Mouse (Mus musculus) granulocyte monocyte progenitor cell, adult 5-6 weeks (primary cell): Measurements from ENCODE around the gene Itpr3. TPM values are rescaled to one million over a fixed set of nuclear protein-coding genes. Genes with fewer than 3 reads are reported as not detected.

Source experiments
- ATAC-seq: replicated peaks from 2 replicates; pipeline ENCODE4 v1.8.0; 2016; ENCODE audit warnings: mild to moderate bottlenecking, moderate TSS enrichment, inconsistent platforms; ENCODE audit not compliant: poor library complexity, severe bottlenecking
- total RNA-seq, 2 experiments: library from RNA; stranded (forward) in 1 of 2; stranded (reverse) in 1 of 2; fragments of 200-712, 200-1000 nt in 1 of 2; fragments of >200 nt in 1 of 2; fragmentation: Nextera tagmentation in 1 of 2; gene quantifications; 2 replicates each; pipeline ENCODE4 v1.2.3; 2014 to 2017

The Itpr3 gene
- total RNA-seq, 2 experiments from 2014 or later: 4.0 to 6.1 TPM

- no peak for ATAC-seq
Measured at GRCm38 (mm10) chr17:27134187-27134586, 77.1 kb downstream of the Itpr3 start.

- ATAC-seq: no peak
Measured at GRCm38 (mm10) chr17:27134715-27135114, 77.6 kb downstream of the Itpr3 start.

GRCm38 (mm10) chr17:27138396-27138795, 81.3 kb downstream of the Itpr3 start:
- no peak for ATAC-seq

- no peak for ATAC-seq
Measured at GRCm38 (mm10) chr17:27139304-27139703, 82.2 kb downstream of the Itpr3 start.

GRCm38 (mm10) chr17:27140262-27140661, 83.2 kb downstream of the Itpr3 start:
- no peak for ATAC-seq

- ATAC-seq: no peak
Measured at GRCm38 (mm10) chr17:27141971-27142450, 84.9 kb downstream of the Itpr3 start.

- peak; percentile 30; the same call in 1 of the 2 replicates for ATAC-seq
Measured at GRCm38 (mm10) chr17:27144152-27144551, 87.0 kb downstream of the Itpr3 start.

GRCm38 (mm10) chr17:27146323-27146923, 89.3 kb downstream of the Itpr3 start:
- ATAC-seq: no peak

GRCm38 (mm10) chr17:27150871-27151270, 93.8 kb downstream of the Itpr3 start:
- ATAC-seq: no peak

GRCm38 (mm10) chr17:27151411-27151810, 94.3 kb downstream of the Itpr3 start:
- ATAC-seq: 0 out of 2 replicates have a peak, but pooled peaks have one; percentile 44

GRCm38 (mm10) chr17:27152976-27153723, 96.0 kb downstream of the Itpr3 start:
- ATAC-seq: no peak

GRCm38 (mm10) chr17:27153773-27154193, 96.7 kb downstream of the Itpr3 start:
- ATAC-seq: no peak

GRCm38 (mm10) chr17:27154256-27154655, 97.2 kb downstream of the Itpr3 start:
- no peak for ATAC-seq

GRCm38 (mm10) chr17:27154881-27155280, 97.8 kb downstream of the Itpr3 start:
- no peak for ATAC-seq

GRCm38 (mm10) chr17:27155752-27156151, 98.6 kb downstream of the Itpr3 start:
- ATAC-seq: no peak

GRCm38 (mm10) chr17:27158439-27158838, 101.3 kb downstream of the Itpr3 start:
- ATAC-seq: no peak

- ATAC-seq: no peak
Measured at GRCm38 (mm10) chr17:27159169-27159568, 102.1 kb downstream of the Itpr3 start.

- ATAC-seq: no peak
Measured at GRCm38 (mm10) chr17:27160905-27161304, 103.8 kb downstream of the Itpr3 start.

- ATAC-seq: peak; percentile 73
Measured at GRCm38 (mm10) chr17:27165054-27165773, 108.1 kb downstream of the Itpr3 start.

- no peak for ATAC-seq
Measured at GRCm38 (mm10) chr17:27166901-27167300, 109.8 kb downstream of the Itpr3 start.

- ATAC-seq: no peak
Measured at GRCm38 (mm10) chr17:27167545-27167944, 110.4 kb downstream of the Itpr3 start, which contains the start of gene Ip6k3. Ip6k3 (minus strand) TSS chr17:27167795.
